Mouse (Mus musculus) spleen, adult 2 months (tissue): ENCODE measurements around the gene Med13. TPM values are rescaled to one million over a fixed set of nuclear protein-coding genes. Genes with fewer than 3 reads are reported as not detected.

ENCODE experiments used
- DNase-seq, 2 experiments: peaks; one replicate each; pipeline versions ENCODE4 v3.0.0 to v3.0.0-alpha.2; 2012 to 2021; ENCODE audit warnings: low spot score in 2 of 2, low read depth in 1 of 2
- H3K27ac ChIP-seq: fragments of 200-500 bp; 2 replicates; pipeline ENCODE4 v1.5.1; 2012; ENCODE audit warnings: low read length, inconsistent platforms; ENCODE audit not compliant: insufficient read depth
- H3K27me3 ChIP-seq: fragments of 200-500 bp; 2 replicates; pipeline ENCODE4 v1.6.1; 2012; ENCODE audit warnings: mild to moderate bottlenecking, moderate library complexity, low read length, inconsistent platforms; ENCODE audit not compliant: control insufficient read depth, insufficient read depth
- H3K36me3 ChIP-seq: fragments of 200-500 bp; 2 replicates; pipeline ENCODE4 v1.6.1; 2012; ENCODE audit warnings: mild to moderate bottlenecking, low read length, inconsistent platforms; ENCODE audit not compliant: control insufficient read depth, insufficient read depth
- H3K4me1 ChIP-seq: fragments of 200-500 bp; 2 replicates; pipeline ENCODE4 v1.6.1; 2011; ENCODE audit warnings: inconsistent platforms; ENCODE audit not compliant: control insufficient read depth, insufficient read depth, insufficient read length
- H3K4me3 ChIP-seq: fragments of 200-500 bp; 2 replicates; pipeline ENCODE4 v1.5.1; 2011; ENCODE audit warnings: mild to moderate bottlenecking, inconsistent platforms; ENCODE audit not compliant: insufficient read depth, insufficient read length; ENCODE audit errors: extremely low read depth
- CTCF ChIP-seq: fragments of 200-500 bp; IDR thresholded peaks from 2 replicates; pipeline ENCODE4 v1.5.1; 2011; ENCODE audit warnings: mild to moderate bottlenecking, inconsistent platforms; ENCODE audit not compliant: insufficient read depth, insufficient read length, insufficient replicate concordance; ENCODE audit errors: extremely low read depth
- POLR2A ChIP-seq: fragments of 200-500 bp; IDR thresholded peaks from 2 replicates; pipeline ENCODE4 v1.6.1; 2011; ENCODE audit warnings: low read depth, low read length, inconsistent platforms
- WGBS: fragments of 180-500 bp; shearing (Covaris S2); methylation state at CpG from one replicate; pipeline ENCODE4 v1.1.7; 2018; 5-methylcytosine and 5-hydroxymethylcytosine counted together
- polyA plus RNA-seq: library from polyadenylated mRNA; depleted of rRNA; stranded (reverse); fragments of >200 nt; gene quantifications from 2 replicates; pipeline ENCODE4 v1.2.3, GENCODE M21; 2012; rRNA removed

Med13 gene
- 22.3 and 23.2 TPM in 2 replicates for polyA plus RNA-seq

DNA sequence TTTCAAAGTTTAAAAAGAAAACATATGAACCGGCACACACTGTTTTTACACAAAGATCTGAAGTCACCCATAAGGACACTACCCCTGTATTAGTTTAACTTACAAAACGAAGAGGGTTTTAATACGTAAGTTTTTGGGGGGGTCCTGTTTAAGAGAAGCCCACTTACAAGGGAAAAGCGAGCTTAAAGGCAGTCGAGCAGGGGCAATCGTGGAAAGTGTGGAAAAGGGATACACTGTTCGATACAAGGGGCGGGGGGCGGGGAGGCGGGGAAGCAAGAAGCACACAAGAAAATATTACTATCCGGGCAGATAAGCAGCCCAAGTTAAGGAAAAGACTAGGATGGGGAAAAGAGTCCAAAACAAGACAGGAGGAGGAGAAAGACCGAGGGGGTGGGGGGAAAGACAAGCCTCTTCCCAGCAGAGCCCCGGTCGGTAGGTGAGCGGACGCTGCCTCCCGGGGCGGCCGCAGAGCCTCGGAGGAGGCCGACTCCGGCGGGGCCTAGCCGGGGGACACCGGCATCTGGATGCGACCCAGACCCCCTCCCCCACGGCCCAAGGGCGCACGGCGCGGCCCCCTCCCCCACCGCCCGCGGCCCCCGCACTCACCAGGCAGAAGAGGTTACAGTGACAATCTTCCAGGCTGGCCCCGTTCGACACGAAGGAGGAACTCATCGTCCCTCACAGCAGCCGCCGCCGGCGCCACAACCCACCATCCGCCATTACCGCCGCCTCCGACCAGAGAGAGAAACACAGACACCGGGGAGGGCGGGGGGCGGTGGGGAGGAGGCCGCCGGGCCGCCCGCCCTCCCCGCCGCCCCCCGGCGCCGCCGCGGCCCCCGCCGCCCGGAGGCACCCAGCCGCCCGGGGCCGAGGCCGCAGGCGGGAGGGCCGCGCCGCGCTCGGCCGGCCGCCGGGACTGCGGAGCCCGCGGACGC lies at the start of gene Med13:
Gene Med13 (minus strand): TSS at position 749 of the 935 bp plus-strand sequence.
- Histone ChIP-seq H3K36me3 (peaks cover 8% of the 10 kb centered on the region), H3K4me1 (peaks cover 6% of the 10 kb centered on the region), H3K27me3 (no peaks in the 10 kb centered on the region), H3K4me3 (peak within 1 kb of the TSS; percentile 95), H3K27ac (peak within 1 kb of the TSS; percentile 99)
- no peak for TF ChIP-seq CTCF
- no peak for TF ChIP-seq POLR2A
- under 1% methylated on average over 78 of the region's 81 CpGs for WGBS
- DNase-seq: peak in 1 of 2 experiments; percentile 50

DNA sequence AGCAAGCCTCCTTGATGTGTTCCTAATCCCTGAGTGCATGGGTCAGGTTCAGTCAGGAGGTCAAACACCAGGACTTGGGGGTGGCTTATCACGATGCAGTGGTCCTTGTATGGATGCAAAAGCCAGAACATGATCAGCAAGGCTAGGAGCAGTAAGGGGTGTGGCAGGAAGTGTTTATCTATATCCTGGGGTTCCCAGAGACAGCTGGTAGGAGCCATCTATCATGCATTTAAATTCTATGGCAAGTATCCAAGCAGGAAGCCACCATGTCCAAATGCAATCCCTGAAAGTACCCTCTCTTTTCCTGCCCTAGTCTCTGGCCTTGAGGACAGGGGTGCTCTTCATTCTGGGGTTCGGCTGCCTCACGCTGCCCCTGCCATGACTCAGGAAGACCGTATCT lies 47.2 kb upstream of the Med13 start:
- H3K4me3 ChIP-seq: no peak overlapping the region
- no peaks in the 10 kb centered on the region for H3K27me3 ChIP-seq
- H3K27ac ChIP-seq: peak overlapping the region; percentile 67
- peaks cover 17% of the 10 kb centered on the region for H3K4me1 ChIP-seq
- DNase-seq: no peak
- H3K36me3 ChIP-seq: no peaks in the 10 kb centered on the region
- TF ChIP-seq POLR2A (no peak), CTCF (no peak)
- 76% methylated on average over 4 of the region's 4 CpGs for WGBS

DNA sequence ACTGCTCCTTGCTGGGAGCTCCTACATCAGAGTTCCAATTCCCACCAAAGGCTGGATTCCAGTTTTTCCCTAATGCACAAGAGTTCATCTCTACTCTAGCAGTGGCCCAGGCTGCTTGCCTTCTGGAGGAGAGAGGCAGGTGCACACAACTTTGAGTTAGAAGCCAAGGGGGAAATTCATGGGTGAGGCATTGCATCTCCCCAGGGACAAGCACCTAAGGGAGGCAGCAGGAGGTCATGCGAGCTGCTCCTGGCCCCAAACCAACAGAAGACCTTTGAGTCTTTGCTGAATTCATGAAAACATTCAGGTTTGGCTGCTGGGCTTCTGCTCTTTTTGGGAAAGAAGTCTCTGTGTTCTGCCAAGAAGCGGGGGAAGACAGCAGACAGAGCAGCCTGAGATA lies 46.4 kb upstream of the Med13 start:
- Histone ChIP-seq H3K27ac (peak overlapping the region; percentile 67), H3K27me3 (no peaks in the 10 kb centered on the region), H3K36me3 (no peaks in the 10 kb centered on the region), H3K4me3 (no peak overlapping the region), H3K4me1 (peaks cover 18% of the 10 kb centered on the region; the same call in 1 of the 2 replicates)
- WGBS: 57% methylated on average over 2 of the region's 2 CpGs
- TF ChIP-seq POLR2A: no peak
- no peak for TF ChIP-seq CTCF
- peak in 1 of 2 experiments; percentile 51 for DNase-seq

DNA sequence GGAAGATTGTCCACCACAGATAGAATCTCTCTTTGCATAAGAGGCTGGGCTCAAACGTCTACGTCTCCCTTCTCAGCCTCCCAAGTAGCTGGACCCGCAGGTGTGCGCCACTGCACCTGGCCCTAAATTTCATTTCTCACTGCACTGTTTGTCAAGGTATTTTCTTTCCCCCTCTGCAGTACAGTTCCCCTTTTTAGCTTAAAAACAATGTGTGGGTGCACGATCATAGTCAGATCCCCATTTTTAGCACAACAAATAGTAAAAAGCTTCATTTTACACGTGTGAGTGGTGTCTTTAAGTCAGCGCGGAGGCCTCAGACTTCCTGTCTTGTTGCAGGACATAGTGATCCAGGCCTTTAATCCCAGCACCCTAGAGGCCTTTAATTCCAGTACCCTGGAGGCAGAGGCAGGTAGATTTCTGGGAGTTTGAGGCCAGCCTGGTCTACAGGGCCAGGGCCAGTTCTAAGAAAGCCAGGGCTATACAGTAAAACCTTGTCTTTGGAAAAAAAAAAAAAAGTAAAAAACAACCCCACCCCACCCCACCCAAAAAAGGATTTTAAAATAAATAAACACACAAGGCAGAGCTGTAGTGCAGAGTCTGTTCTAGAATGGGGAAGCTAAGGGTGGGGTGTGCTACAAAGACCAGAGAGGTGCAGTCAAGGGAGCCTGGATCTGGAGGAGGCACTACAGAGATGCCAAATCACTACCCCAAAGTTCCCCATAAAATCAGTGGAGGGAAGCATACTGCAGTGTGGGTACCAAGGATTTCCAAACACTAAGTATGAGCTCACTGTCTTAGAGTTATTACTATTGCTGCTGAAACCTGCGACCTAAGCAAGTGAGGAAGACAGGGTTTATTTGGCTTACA lies 42.1 kb upstream of the Med13 start:
- Histone ChIP-seq H3K27me3 (no peaks in the 10 kb centered on the region), H3K4me3 (no peak overlapping the region), H3K36me3 (no peaks in the 10 kb centered on the region), H3K4me1 (peaks cover 40% of the 10 kb centered on the region), H3K27ac (peak overlapping the region; percentile 97)
- WGBS: 23% methylated on average over 9 of the region's 9 CpGs
- TF ChIP-seq CTCF: no peak
- no peak for TF ChIP-seq POLR2A
- DNase-seq: peak; percentile 62 to 63

DNA sequence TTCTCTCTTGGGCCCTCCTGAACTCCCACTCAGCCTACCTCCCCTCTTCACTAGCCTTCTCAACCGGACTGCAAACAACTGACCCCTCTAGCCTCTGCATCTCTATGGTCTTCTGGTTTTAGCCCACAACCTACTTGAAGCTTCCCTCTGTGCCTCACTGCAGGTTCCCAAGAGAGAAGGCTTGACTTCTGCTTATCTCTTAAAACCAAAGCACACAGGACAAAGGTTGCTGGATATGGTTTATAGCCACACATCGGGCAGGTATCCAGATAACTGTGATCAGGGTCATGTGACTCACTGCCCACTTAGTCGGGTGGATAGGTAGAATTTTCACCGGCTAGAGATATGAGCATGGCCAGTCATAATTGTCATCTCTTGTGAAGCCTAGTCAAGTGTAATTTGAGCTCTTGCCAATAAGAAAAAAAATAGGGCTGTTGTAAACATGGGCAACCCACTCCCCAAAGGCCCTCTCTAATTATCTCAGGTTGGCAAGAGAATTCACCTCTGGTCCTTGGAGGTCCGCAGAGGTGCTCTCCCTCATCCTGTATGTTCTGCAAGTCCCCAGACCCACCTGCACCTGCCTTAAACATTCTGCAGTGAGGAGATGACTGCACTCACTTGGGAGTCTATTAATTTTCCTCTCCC lies 39.7 kb upstream of the Med13 start:
- 30% methylated on average over 5 of the region's 5 CpGs for WGBS
- Histone ChIP-seq H3K27me3 (no peaks in the 10 kb centered on the region), H3K4me1 (peaks cover 28% of the 10 kb centered on the region), H3K4me3 (no peak overlapping the region), H3K27ac (peak overlapping the region; percentile 82), H3K36me3 (no peaks in the 10 kb centered on the region)
- DNase-seq: no peak
- TF ChIP-seq CTCF (no peak), POLR2A (no peak)

DNA sequence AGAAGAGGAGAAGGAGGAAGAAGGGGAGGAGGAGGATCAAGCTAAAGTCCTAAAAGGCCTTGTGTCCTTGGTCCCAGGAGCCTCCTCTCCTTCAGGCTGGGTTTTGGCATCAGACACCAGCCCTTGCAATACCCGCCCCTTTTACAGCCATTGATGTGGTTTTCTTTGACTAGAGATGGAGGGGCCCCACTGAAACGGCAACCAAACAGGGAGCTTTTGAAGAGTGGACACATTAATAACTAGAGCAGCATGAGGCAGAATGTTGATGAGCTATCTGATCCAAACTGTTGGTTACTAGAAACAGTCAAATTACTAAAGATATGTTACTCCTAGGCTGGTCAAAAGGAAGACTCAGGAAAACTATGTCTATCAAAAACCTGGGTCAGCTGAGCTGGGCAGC lies 39.1 kb upstream of the Med13 start:
- 13% methylated on average over 2 of the region's 2 CpGs for WGBS
- no peaks in the 10 kb centered on the region for H3K36me3 ChIP-seq
- DNase-seq: no peak

More for the DNA sequence above, 39.1 kb upstream of the Med13 start:
- no peak for TF ChIP-seq POLR2A
- TF ChIP-seq CTCF: no peak
- peaks cover 28% of the 10 kb centered on the region for H3K4me1 ChIP-seq
- peak overlapping the region; percentile 82 for H3K27ac ChIP-seq
- H3K4me3 ChIP-seq: no peak overlapping the region
- H3K27me3 ChIP-seq: no peaks in the 10 kb centered on the region
